Mouse (Mus musculus) kidney, postnatal 0 days (tissue): ENCODE measurements at regions not wholly inside any gene's neighbourhood (a gene's known extent, or its start where the extent isn't known, plus 50 kb on each side); places are given as distances from the start of the nearest gene placed in this dataset.

Experiments
- ATAC-seq: fragments of 200-750 bp; cut with Nextera tagmentation; replicated peaks from 2 replicates; pipeline ENCODE4 v1.8.0; 2017; ENCODE audit warnings: low read depth, moderate number of reproducible peaks, moderate TSS enrichment, moderate library complexity; ENCODE audit not compliant: low FRiP score
- DNase-seq: peaks from one replicate; pipeline ENCODE4 v3.0.0-alpha.2; 2016; ENCODE audit warnings: low spot score
- H3K27ac ChIP-seq: fragments of 300-500 bp; sonication (generic); 2 replicates; pipeline ENCODE4 v1.5.1; 2014; ENCODE audit warnings: mild to moderate bottlenecking
- H3K27me3 ChIP-seq: fragments of 300-500 bp; sonication (generic); 2 replicates; pipeline ENCODE4 v1.6.1; 2014; ENCODE audit warnings: low read length, mixed read lengths; ENCODE audit not compliant: insufficient read depth
- H3K36me3 ChIP-seq: fragments of 300-500 bp; sonication (generic); 2 replicates; pipeline ENCODE4 v1.6.1; 2014; ENCODE audit warnings: low read length, mixed read lengths; ENCODE audit not compliant: insufficient read depth
- H3K4me1 ChIP-seq: fragments of 300-500 bp; sonication (generic); replicated peaks from 2 replicates; pipeline ENCODE4 v1.6.1; 2014; ENCODE audit warnings: antibody characterized with exemption, low read length, mixed read lengths; ENCODE audit not compliant: insufficient read depth
- H3K4me2 ChIP-seq: fragments of 300-500 bp; sonication (generic); 2 replicates; pipeline ENCODE4 v1.6.1; 2014; ENCODE audit warnings: mild to moderate bottlenecking, low read length, moderate library complexity, mixed read lengths
- H3K4me3 ChIP-seq: fragments of 300-500 bp; sonication (generic); replicated peaks from 2 replicates; pipeline ENCODE4 v1.5.1; 2014; ENCODE audit warnings: low read depth, low read length
- H3K9ac ChIP-seq: fragments of 300-500 bp; sonication (generic); 2 replicates; pipeline ENCODE4 v1.6.1; 2014; ENCODE audit warnings: low read depth, low read length
- H3K9me3 ChIP-seq: fragments of 300-500 bp; sonication (generic); replicated peaks from 2 replicates; pipeline ENCODE4 v1.6.1; 2016; ENCODE audit warnings: low read length, inconsistent platforms, mixed read lengths
- CTCF ChIP-seq: IDR thresholded peaks from 2 replicates; pipeline ENCODE4 v1.5.1; 2016; ENCODE audit warnings: antibody characterized with exemption, low read depth, mild to moderate bottlenecking, moderate library complexity
- WGBS: fragments of 180-500 bp; shearing (Covaris S2); extraction: QIAGEN DNeasy Blood & Tissue Kit; methylation state at CpG from one replicate; pipeline ENCODE4 v1.1.7; 2014; 5-methylcytosine and 5-hydroxymethylcytosine counted together

GRCm38 (mm10) chr14:76868131-76868530, 168.4 kb upstream of the Ccdc122 start:
- H3K4me1 ChIP-seq = no peaks in the 10 kb centered on the region
- H3K36me3 ChIP-seq = no peaks in the 10 kb centered on the region
- no peaks in the 10 kb centered on the region for H3K27me3 ChIP-seq
- no peak for TF ChIP-seq CTCF
- 81% methylated on average over 5 of the region's 5 CpGs for WGBS
- no peaks in the 10 kb centered on the region for H3K9me3 ChIP-seq
- H3K27ac ChIP-seq = no peak overlapping the region
- no peak overlapping the region for H3K9ac ChIP-seq
- no peak overlapping the region for H3K4me2 ChIP-seq
- no peak for ATAC-seq
- H3K4me3 ChIP-seq = no peak overlapping the region
- no peak for DNase-seq

- no peaks in the 10 kb centered on the region for H3K36me3 ChIP-seq
- no peak for TF ChIP-seq CTCF
- no peaks in the 10 kb centered on the region for H3K4me1 ChIP-seq
- H3K4me2 ChIP-seq = no peak overlapping the region
- no peak overlapping the region for H3K27ac ChIP-seq
- DNase-seq = no peak
- WGBS = 51% methylated on average over 4 of the region's 4 CpGs
- H3K9me3 ChIP-seq = no peaks in the 10 kb centered on the region
- H3K9ac ChIP-seq = no peak overlapping the region
- no peak overlapping the region for H3K4me3 ChIP-seq
- H3K27me3 ChIP-seq = no peaks in the 10 kb centered on the region
- ATAC-seq = no peak
Measured at GRCm38 (mm10) chr14:76864664-76865063, 171.9 kb upstream of the Ccdc122 start.

- TF ChIP-seq CTCF = no peak
- Histone ChIP-seq H3K36me3 (no peaks in the 10 kb centered on the region), H3K9ac (no peak overlapping the region), H3K4me3 (no peak overlapping the region), H3K4me1 (no peaks in the 10 kb centered on the region), H3K27ac (peak overlapping the region; percentile 14; the same call in 1 of the 2 replicates), H3K9me3 (no peaks in the 10 kb centered on the region), H3K27me3 (no peaks in the 10 kb centered on the region), H3K4me2 (no peak overlapping the region)
- ATAC-seq (no peak; the same call in 1 of the 2 replicates), DNase-seq (peak; percentile 53)
- WGBS = 41% methylated on average over 13 of the region's 13 CpGs
Measured at GRCm38 (mm10) chr14:76863035-76863706, 173.4 kb upstream of the Ccdc122 start.

- Histone ChIP-seq H3K36me3 (no peaks in the 10 kb centered on the region), H3K9ac (no peak overlapping the region), H3K9me3 (no peaks in the 10 kb centered on the region), H3K27me3 (no peaks in the 10 kb centered on the region), H3K4me2 (no peak overlapping the region), H3K4me3 (no peak overlapping the region), H3K4me1 (no peaks in the 10 kb centered on the region), H3K27ac (no peak overlapping the region)
- TF ChIP-seq CTCF = no peak; the same call in 1 of the 2 replicates
- ATAC-seq (no peak), DNase-seq (no peak)
- WGBS = 48% methylated on average over 5 of the region's 5 CpGs
Measured at GRCm38 (mm10) chr14:76858396-76858795, 178.2 kb upstream of the Ccdc122 start.

- Histone ChIP-seq H3K27ac (no peak overlapping the region), H3K9ac (no peak overlapping the region), H3K9me3 (no peaks in the 10 kb centered on the region), H3K4me3 (no peak overlapping the region), H3K27me3 (no peaks in the 10 kb centered on the region), H3K36me3 (no peaks in the 10 kb centered on the region), H3K4me1 (no peaks in the 10 kb centered on the region), H3K4me2 (no peak overlapping the region)
- 44% methylated on average over 10 of the region's 10 CpGs for WGBS
- no peak for ATAC-seq
- TF ChIP-seq CTCF = no peak
- DNase-seq = peak; percentile 41
Measured at GRCm38 (mm10) chr14:76857196-76857773, 179.3 kb upstream of the Ccdc122 start.

GRCm38 (mm10) chr14:76856591-76856990, 180.0 kb upstream of the Ccdc122 start:
- no peak for TF ChIP-seq CTCF
- no peaks in the 10 kb centered on the region for H3K27me3 ChIP-seq
- H3K9me3 ChIP-seq = no peaks in the 10 kb centered on the region
- no peaks in the 10 kb centered on the region for H3K4me1 ChIP-seq
- no peaks in the 10 kb centered on the region for H3K36me3 ChIP-seq
- no peak overlapping the region for H3K27ac ChIP-seq
- WGBS = 62% methylated on average over 8 of the region's 8 CpGs
- H3K4me3 ChIP-seq = no peak overlapping the region
- no peak for DNase-seq
- no peak for ATAC-seq
- no peak overlapping the region for H3K4me2 ChIP-seq
- no peak overlapping the region for H3K9ac ChIP-seq

- Histone ChIP-seq H3K9ac (no peak overlapping the region), H3K9me3 (no peaks in the 10 kb centered on the region), H3K36me3 (no peaks in the 10 kb centered on the region), H3K4me2 (no peak overlapping the region), H3K27me3 (no peaks in the 10 kb centered on the region), H3K4me1 (no peaks in the 10 kb centered on the region; the same call in 1 of the 2 replicates), H3K4me3 (no peak overlapping the region), H3K27ac (no peak overlapping the region)
- DNase-seq (no peak), ATAC-seq (no peak)
- TF ChIP-seq CTCF = no peak
- 62% methylated on average over 11 of the region's 11 CpGs for WGBS
Measured at GRCm38 (mm10) chr14:76854965-76855364, 181.6 kb upstream of the Ccdc122 start.
